ENCODE assay signal across 15 mouse cellular contexts in genomic region chrX:140538649-140539048, GRCm38 (mm10).
DNase-seq lines count a peak whose midpoint lies in the region; ATAC-seq and TF ChIP-seq lines count a peak whose summit lies in the region.
"Had no signal": no experiment of that assay in that cellular context is flagged by ENCODE, and none has a peak within 500 bp of the region (broad histone marks: within the 10 kb centered on the region; RNA-seq: fewer than 3 reads in every experiment).

No protein-coding gene starts in this region.

- no peak for ATAC-seq in kidney, embryonic 14.5 days (ENCODE audit: low FRiP score, low TSS enrichment)
- ATAC-seq in megakaryocyte progenitor cell, adult 5-6 weeks (replicated peaks; ENCODE audit: poor library complexity), result no peak

- no peak overlapping the region for H3K4me2 ChIP-seq in kidney, embryonic 14.5 days (replicated peaks; ENCODE audit: low read depth, low read length)
- H3K4me2 ChIP-seq: hindbrain, embryonic 15.5 days; midbrain, embryonic 11.5 days had no signal

- TF ChIP-seq POLR2A in heart, adult 2 months (IDR thresholded peaks at IDR 0.05; ENCODE audit: insufficient read depth, low read depth, low read length), result 0 out of 2 replicates have a peak, but pooled peaks have one; percentile 54
- no peak for TF ChIP-seq POLR2A in thymus, adult 2 months (IDR thresholded peaks at IDR 0.05; ENCODE audit: control insufficient read depth, extremely low read depth, insufficient read depth, low read length, poor library complexity)

- H3K9me3 ChIP-seq in kidney, embryonic 14.5 days (ENCODE audit: control insufficient read depth, low read length), result no peaks in the 10 kb centered on the region
- H3K9me3 ChIP-seq: G1E; hindbrain, embryonic 15.5 days had no signal

- H3K4me3 ChIP-seq in heart, adult 2 months, result no peak overlapping the region
- no peak overlapping the region for H3K4me3 ChIP-seq in kidney, embryonic 14.5 days (ENCODE audit: low read length)
- H3K4me3 ChIP-seq in thymus, adult 2 months (ENCODE audit: control insufficient read depth, insufficient read depth, low read length), result no peak overlapping the region
- H3K4me3 ChIP-seq: hindbrain, embryonic 15.5 days had no signal

- no peak for DNase-seq in heart, adult 2 months
- no peak for DNase-seq in heart, postnatal 36 days
- DNase-seq in kidney, postnatal 36 days, result peak; percentile 35 to 52
- no peak for DNase-seq in thymus, adult 2 months
- DNase-seq in thymus, adult 18-20 months, result no peak
- no peak for DNase-seq in cerebellum, postnatal 36 days
- DNase-seq: adrenal gland, postnatal 25 days; cerebellum, postnatal 25 days; thymus, postnatal 36 days had no signal

- H3K27ac ChIP-seq in heart, adult 2 months, result peak overlapping the region; percentile 62
- no peak overlapping the region for H3K27ac ChIP-seq in kidney, embryonic 14.5 days (ENCODE audit: low read depth, low read length)
- H3K27ac ChIP-seq in thymus, adult 2 months (ENCODE audit: control insufficient read depth, insufficient read depth, low read length), result peak overlapping the region; percentile 19
- H3K27ac ChIP-seq: hindbrain, embryonic 15.5 days; liver, embryonic 14.5 days had no signal

- peak overlapping the region; percentile 20; the same call in 1 of the 2 replicates for H3K9ac ChIP-seq in heart, adult 2 months (ENCODE audit: low read depth, low read length)
- no peak overlapping the region for H3K9ac ChIP-seq in kidney, embryonic 14.5 days (ENCODE audit: low read depth, low read length)
- H3K9ac ChIP-seq: hindbrain, embryonic 15.5 days; liver, embryonic 14.5 days had no signal

- no peaks in the 10 kb centered on the region for H3K79me2 ChIP-seq in heart, adult 2 months (replicated peaks; ENCODE audit: control insufficient read depth, insufficient read depth, low read length)

- peaks cover 28% of the 10 kb centered on the region for H3K36me3 ChIP-seq in heart, adult 2 months (ENCODE audit: control insufficient read depth, insufficient read depth, low read length)
- peaks cover 3% of the 10 kb centered on the region; the same call in 1 of the 2 replicates for H3K36me3 ChIP-seq in kidney, embryonic 14.5 days (ENCODE audit: control insufficient read depth, insufficient read depth, low read length)
- H3K36me3 ChIP-seq in thymus, adult 2 months (ENCODE audit: control insufficient read depth, insufficient read depth, low read length), result peaks cover 7% of the 10 kb centered on the region; the same call in 1 of the 2 replicates
- H3K36me3 ChIP-seq: hindbrain, embryonic 15.5 days had no signal

- TF ChIP-seq CTCF in heart, adult 2 months (IDR thresholded peaks at IDR 0.05), result no peak
- no peak for TF ChIP-seq CTCF in thymus, adult 2 months (IDR thresholded peaks at IDR 0.05; ENCODE audit: borderline replicate concordance, control insufficient read depth, extremely low read depth, insufficient read depth, low read length, poor library complexity)

- 0 out of 2 replicates have a peak, but pooled peaks have one; percentile 26 for TF ChIP-seq EP300 in heart, adult 2 months (IDR thresholded peaks at IDR 0.05; ENCODE audit: insufficient read depth, low read depth, low read length)

- peaks cover 11% of the 10 kb centered on the region for H3K4me1 ChIP-seq in heart, adult 2 months (ENCODE audit: control insufficient read depth, insufficient read depth, low read length)
- no peaks in the 10 kb centered on the region for H3K4me1 ChIP-seq in kidney, embryonic 14.5 days (ENCODE audit: control insufficient read depth, insufficient read depth, low read length)
- H3K4me1 ChIP-seq in thymus, adult 2 months (replicated peaks; ENCODE audit: control insufficient read depth, insufficient read depth, low read length), result peaks cover 21% of the 10 kb centered on the region

- intact Hi-C loops in heart, adult 2 months (cut with DNase I), result no loop called here
- intact Hi-C loops in heart, postnatal 36 days (cut with DNase I), result no loop called here

- H3K27me3 ChIP-seq in heart, adult 2 months (ENCODE audit: control insufficient read depth, insufficient read depth, low read length), result no peaks in the 10 kb centered on the region
- no peaks in the 10 kb centered on the region; the same call in 1 of the 2 replicates for H3K27me3 ChIP-seq in kidney, embryonic 14.5 days (ENCODE audit: control insufficient read depth, insufficient read depth, low read length)
- H3K27me3 ChIP-seq in thymus, adult 2 months (ENCODE audit: control insufficient read depth, insufficient read depth, low read length), result no peaks in the 10 kb centered on the region

- 38% methylated on average over 2 of the region's 2 CpGs for WGBS in heart, adult 2 months
- WGBS in kidney, embryonic 14.5 days, result 77% methylated on average over 2 of the region's 2 CpGs
- 61% methylated on average over 2 of the region's 2 CpGs for WGBS in thymus, adult 2 months

Comparison
In these comparisons a context has a peak if more than half of its experiments do, and no peak if none do; other contexts are left out.
1. DNase-seq: peak in kidney, postnatal 36 days (2 of 2); none in heart, adult 2 months (0 of 2), heart, postnatal 36 days (0 of 2), thymus, adult 2 months (single experiment), thymus, adult 18-20 months (0 of 2) and cerebellum, postnatal 36 days (0 of 2).